Mouse (Mus musculus): ENCODE results near the gene Plet1.

DNA sequence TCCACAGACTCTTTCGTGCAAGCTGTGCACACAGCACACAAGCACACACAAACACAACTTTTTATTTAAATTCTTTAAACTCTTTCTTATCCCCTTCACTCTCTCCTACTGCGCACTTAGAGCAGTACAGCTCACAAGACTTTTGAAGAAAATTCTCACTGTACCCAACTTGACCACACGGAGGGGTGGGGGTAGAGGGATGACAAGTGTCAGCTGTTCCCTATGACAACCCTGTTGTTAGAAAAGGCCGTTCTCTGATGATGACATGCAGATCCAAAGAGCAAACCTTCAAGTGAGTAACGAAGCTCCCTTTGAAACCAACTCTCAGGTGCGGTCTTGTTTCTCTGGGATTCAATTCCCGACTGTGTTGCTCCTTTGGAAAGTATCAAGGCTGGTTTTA, 33.5 kb downstream of the Plet1 start:
- TF ChIP-seq POLR2A (IDR thresholded peaks at IDR 0.05; ENCODE audit: insufficient read length, low read depth): no peak
- TF ChIP-seq CEBPB (IDR thresholded peaks at IDR 0.05; ENCODE audit: insufficient read depth, poor library complexity, severe bottlenecking): no peak
- TF ChIP-seq MAX (IDR thresholded peaks at IDR 0.05; ENCODE audit: low read depth): no peak
- no peak for TF ChIP-seq E2F4 (IDR thresholded peaks at IDR 0.05; ENCODE audit: insufficient read depth)
- TF ChIP-seq USF1 (IDR thresholded peaks at IDR 0.05; ENCODE audit: low read depth): no peak
- TF ChIP-seq TCF12 (IDR thresholded peaks at IDR 0.05; ENCODE audit: insufficient read depth, poor library complexity, severe bottlenecking): no peak
- no peak for TF ChIP-seq POLR2AphosphoS2 (IDR thresholded peaks at IDR 0.05; ENCODE audit: insufficient read length, low read depth)
- no peak for TF ChIP-seq MYOD1 (IDR thresholded peaks at IDR 0.05; ENCODE audit: control insufficient read depth in 1 of 3, insufficient read length in 2 of 3, low read depth in 2 of 3)
- TF ChIP-seq MYOG (IDR thresholded peaks at IDR 0.05; ENCODE audit: control insufficient read depth in 1 of 3, insufficient read depth in 1 of 3, insufficient read length in 2 of 3, low read depth in 2 of 3): no peak
- no peak for TF ChIP-seq SRF (IDR thresholded peaks at IDR 0.05; ENCODE audit: control insufficient read depth, insufficient read length, low read depth)

Measured in myocyte (in vitro differentiated cells).